Comparison of ENCODE assay signal across 9 mouse cellular contexts in genomic region chr16:21640766-21641499, GRCm38 (mm10). TPM values are rescaled to one million over a fixed set of nuclear protein-coding genes. Genes with fewer than 3 reads are reported as not detected.
DNase-seq lines count a peak whose midpoint lies in the region; ATAC-seq and TF ChIP-seq lines count a peak whose summit lies in the region.
"Had no signal": no experiment of that assay in that cellular context is flagged by ENCODE, and none has a peak within 500 bp of the region (broad histone marks: within the 10 kb centered on the region; RNA-seq: fewer than 3 reads in every experiment).

No protein-coding gene starts in this region.

- 44% methylated on average over 7 of the region's 7 CpGs for WGBS in lung, adult 2 months
- 70% methylated on average over 7 of the region's 7 CpGs for WGBS in intestine, embryonic 15.5 days

- DNase-seq in lung, adult 2 months = peak; percentile 17
- DNase-seq in lung, postnatal 36 days = no peak
- DNase-seq in kidney, postnatal 14 days = peak; percentile 47
- DNase-seq in thymus, postnatal 14 days = no peak
- DNase-seq in layer of hippocampus, adult 9-11 months = no peak
- DNase-seq: gastrocnemius, postnatal 10 days had no signal

- peak overlapping the region; percentile 17; the same call in 1 of the 2 replicates for H3K27ac ChIP-seq in intestine, embryonic 15.5 days
- H3K27ac ChIP-seq: midbrain, embryonic 15.5 days had no signal

- no peak for ATAC-seq in intestine, embryonic 15.5 days
- ATAC-seq: midbrain, embryonic 15.5 days had no signal

- H3K4me1 ChIP-seq in lung, adult 2 months (ENCODE audit: control insufficient read depth, insufficient read depth, low read length) = peaks cover 53% of the 10 kb centered on the region
- H3K4me1 ChIP-seq in intestine, embryonic 15.5 days (replicated peaks) = peaks cover 27% of the 10 kb centered on the region
- peaks cover 85% of the 10 kb centered on the region for H3K4me1 ChIP-seq in megakaryocyte, embryonic 14.5 days

- no peak overlapping the region for H3K9ac ChIP-seq in intestine, embryonic 15.5 days
- H3K9ac ChIP-seq: midbrain, embryonic 15.5 days had no signal

- no peak overlapping the region for H3K4me2 ChIP-seq in intestine, embryonic 15.5 days (replicated peaks)
- H3K4me2 ChIP-seq: midbrain, embryonic 15.5 days had no signal

- H3K27me3 ChIP-seq in intestine, embryonic 15.5 days (replicated peaks) = no peaks in the 10 kb centered on the region
- H3K27me3 ChIP-seq in megakaryocyte, embryonic 14.5 days (replicated peaks) = no peaks in the 10 kb centered on the region
- H3K27me3 ChIP-seq: midbrain, embryonic 15.5 days had no signal

- H3K36me3 ChIP-seq in intestine, embryonic 15.5 days = 0 out of 2 replicates have a peak, but pooled peaks cover 4% of the 10 kb centered on the region
- H3K36me3 ChIP-seq in megakaryocyte, embryonic 14.5 days (replicated peaks; ENCODE audit: low read length) = peaks cover 67% of the 10 kb centered on the region
- H3K36me3 ChIP-seq: midbrain, embryonic 15.5 days had no signal

- TF ChIP-seq CTCF in lung, adult 2 months (IDR thresholded peaks at IDR 0.05; ENCODE audit: insufficient read depth, low read length) = no peak

- H3K4me3 ChIP-seq in lung, adult 2 months (replicated peaks; ENCODE audit: extremely low read depth, low read depth, low read length) = no peak overlapping the region
- no peak overlapping the region for H3K4me3 ChIP-seq in intestine, embryonic 15.5 days (replicated peaks)
- H3K4me3 ChIP-seq in megakaryocyte, embryonic 14.5 days (replicated peaks) = peak overlapping the region; percentile 51
- H3K4me3 ChIP-seq: midbrain, embryonic 15.5 days had no signal

- H3K9me3 ChIP-seq in intestine, embryonic 15.5 days = no peaks in the 10 kb centered on the region
- H3K9me3 ChIP-seq in megakaryocyte, embryonic 14.5 days = no peaks in the 10 kb centered on the region
- H3K9me3 ChIP-seq: midbrain, embryonic 15.5 days had no signal

- TF ChIP-seq POLR2A in lung, adult 2 months (IDR thresholded peaks at IDR 0.05; ENCODE audit: borderline replicate concordance, extremely low read depth, low read depth, low read length) = no peak

RNA-seq across cellular contexts. Expression of gene 2510009E07Rik, which starts 53.5 kb away (rescaled TPM):
- polyA plus RNA-seq in lung, adult 2 months (2012; rRNA removed) = 20.9 and 22.5 TPM in 2 replicates
- 17.6 and 17.9 TPM in 2 replicates for polyA plus RNA-seq in intestine, embryonic 15.5 days (2015; fragmentation: Nextera tagmentation; extraction: Ambion mirVana)
- 1.3 TPM in 1 of 2 replicates, not detected in the other for polyA plus RNA-seq in megakaryocyte, embryonic 14.5 days (2012; ENCODE audit: insufficient read depth, low replicate concordance)

Comparison
In these comparisons a context has a peak if more than half of its experiments do, and no peak if none do; other contexts are left out.
1. DNase-seq: peak in lung, adult 2 months (single experiment) and kidney, postnatal 14 days (single experiment); none in lung, postnatal 36 days (single experiment), thymus, postnatal 14 days (single experiment) and layer of hippocampus, adult 9-11 months (single experiment).